ENCODE assay signal across 9 mouse cellular contexts in the genomic region with DNA sequence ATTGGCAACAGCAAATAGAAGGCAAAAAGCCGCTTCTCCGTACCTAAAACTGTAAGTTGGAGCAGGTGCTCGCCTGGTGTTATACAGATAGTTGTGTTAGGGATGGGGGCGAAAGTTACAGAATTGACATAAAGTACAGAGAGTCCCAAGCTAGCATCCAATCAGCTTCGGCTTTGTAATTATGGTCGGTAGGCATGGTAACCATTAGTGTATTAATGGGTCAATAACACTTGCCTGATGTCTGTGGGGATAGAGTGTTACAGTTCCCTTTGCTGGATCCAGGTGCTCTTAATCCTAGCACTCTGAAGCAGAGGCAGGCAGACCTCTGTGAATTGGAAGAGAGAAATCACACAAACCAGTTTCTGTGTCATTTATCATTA. TPM values are rescaled to one million over a fixed set of nuclear protein-coding genes. Genes with fewer than 3 reads are reported as not detected.
DNase-seq lines count a peak whose midpoint lies in the region; ATAC-seq and TF ChIP-seq lines count a peak whose summit lies in the region.
"Had no signal": no experiment of that assay in that cellular context is flagged by ENCODE, and none has a peak within 500 bp of the region (broad histone marks: within the 10 kb centered on the region; RNA-seq: fewer than 3 reads in every experiment).

No protein-coding gene starts in this region.

- TF ChIP-seq EP300 in heart, adult 2 months (IDR thresholded peaks at IDR 0.05; ENCODE audit: insufficient read depth, low read depth, low read length) = no peak

- no peaks in the 10 kb centered on the region for H3K79me2 ChIP-seq in heart, adult 2 months (replicated peaks; ENCODE audit: control insufficient read depth, insufficient read depth, low read length)

- no peaks in the 10 kb centered on the region for H3K27me3 ChIP-seq in heart, adult 2 months (ENCODE audit: control insufficient read depth, insufficient read depth, low read length)
- no peaks in the 10 kb centered on the region for H3K27me3 ChIP-seq in limb, embryonic 15.5 days
- H3K27me3 ChIP-seq in stomach, embryonic 16.5 days (ENCODE audit: control insufficient read depth, insufficient read depth, low read length) = no peaks in the 10 kb centered on the region

- no peak for TF ChIP-seq CTCF in heart, adult 2 months (IDR thresholded peaks at IDR 0.05)

- intact Hi-C loops in heart, adult 2 months (cut with DNase I) = no loop called here
- intact Hi-C loops in heart, postnatal 36 days (cut with DNase I) = no loop called here

- no peak for DNase-seq in heart, adult 2 months
- no peak for DNase-seq in heart, postnatal 36 days
- peak; percentile 13 for DNase-seq in thymus, postnatal 4 days
- no peak for DNase-seq in thymus, postnatal 14 days
- DNase-seq in right cerebral cortex, adult 18-20 months = no peak

- no peaks in the 10 kb centered on the region for H3K36me3 ChIP-seq in heart, adult 2 months (ENCODE audit: control insufficient read depth, insufficient read depth, low read length)
- no peaks in the 10 kb centered on the region for H3K36me3 ChIP-seq in limb, embryonic 15.5 days
- H3K36me3 ChIP-seq in stomach, embryonic 16.5 days (ENCODE audit: control insufficient read depth, insufficient read depth, low read length) = no peaks in the 10 kb centered on the region

- no peak for ATAC-seq in limb, embryonic 15.5 days (ENCODE audit: insufficient number of reproducible peaks, low FRiP score, low TSS enrichment, low read depth)
- ATAC-seq in stomach, embryonic 16.5 days (ENCODE audit: insufficient read depth, low FRiP score) = no peak
- ATAC-seq in megakaryocyte-erythroid progenitor cell, adult 5-6 weeks (replicated peaks; ENCODE audit: low FRiP score, low TSS enrichment, poor library complexity, severe bottlenecking) = no peak

- WGBS in heart, adult 2 months = 82% methylated on average over 6 of the region's 6 CpGs
- 88% methylated on average over 6 of the region's 6 CpGs for WGBS in limb, embryonic 15.5 days
- 87% methylated on average over 6 of the region's 6 CpGs for WGBS in stomach, embryonic 16.5 days

- H3K9ac ChIP-seq in heart, adult 2 months (ENCODE audit: low read depth, low read length) = no peak overlapping the region
- no peak overlapping the region for H3K9ac ChIP-seq in limb, embryonic 15.5 days
- no peak overlapping the region for H3K9ac ChIP-seq in stomach, embryonic 16.5 days (ENCODE audit: low read length)

- H3K27ac ChIP-seq in heart, adult 2 months = no peak overlapping the region; the same call in 1 of the 2 replicates
- H3K27ac ChIP-seq in limb, embryonic 15.5 days = peak overlapping the region; percentile 97; the same call in 1 of the 2 replicates
- H3K27ac ChIP-seq in stomach, embryonic 16.5 days (ENCODE audit: low read length) = no peak overlapping the region

- TF ChIP-seq POLR2A in heart, adult 2 months (IDR thresholded peaks at IDR 0.05; ENCODE audit: insufficient read depth, low read depth, low read length) = no peak

- no peaks in the 10 kb centered on the region for H3K9me3 ChIP-seq in limb, embryonic 15.5 days
- no peaks in the 10 kb centered on the region for H3K9me3 ChIP-seq in stomach, embryonic 16.5 days (replicated peaks; ENCODE audit: control insufficient read depth, low read length)

- H3K4me2 ChIP-seq in limb, embryonic 15.5 days = peak overlapping the region; percentile 53
- H3K4me2 ChIP-seq in stomach, embryonic 16.5 days (ENCODE audit: low read depth, low read length) = peak overlapping the region; percentile 68

- peak overlapping the region; percentile 92 for H3K4me3 ChIP-seq in heart, adult 2 months
- H3K4me3 ChIP-seq in limb, embryonic 15.5 days = peak overlapping the region; percentile 70
- H3K4me3 ChIP-seq in stomach, embryonic 16.5 days (replicated peaks; ENCODE audit: low read length) = peak overlapping the region; percentile 86; the same call in 1 of the 2 replicates

- peaks cover 3% of the 10 kb centered on the region; the same call in 1 of the 2 replicates for H3K4me1 ChIP-seq in heart, adult 2 months (ENCODE audit: control insufficient read depth, insufficient read depth, low read length)
- H3K4me1 ChIP-seq in limb, embryonic 15.5 days = peaks cover 17% of the 10 kb centered on the region
- H3K4me1 ChIP-seq in stomach, embryonic 16.5 days (ENCODE audit: control insufficient read depth, insufficient read depth, low read length) = 0 out of 2 replicates have a peak, but pooled peaks cover 5% of the 10 kb centered on the region

RNA-seq across cellular contexts. Expression of a gene that starts 10.8 kb away (rescaled TPM):
- total RNA-seq in heart, adult 2 months (2021) = not detected
- 0.41 TPM in 1 of 2 replicates, not detected in the other for polyA plus RNA-seq in heart, adult 2 months (2012; rRNA removed)
- not detected for total RNA-seq in heart, postnatal 36 days (2021)
- polyA plus RNA-seq in limb, embryonic 15.5 days (2015; fragmentation: Nextera tagmentation; extraction: Ambion mirVana) = 0.11 and 0.18 TPM in 2 replicates
- polyA plus RNA-seq in stomach, embryonic 16.5 days (2015; fragmentation: Nextera tagmentation; extraction: Ambion mirVana) = 0.56 and 0.81 TPM in 2 replicates
- total RNA-seq in megakaryocyte-erythroid progenitor cell, adult 5-6 weeks (2014; fragmentation: Nextera tagmentation) = 0.94 TPM in 1 of 2 replicates, not detected in the other
- total RNA-seq in megakaryocyte-erythroid progenitor cell, adult 5-6 weeks (2017) = 1.8 and 5.5 TPM in 2 replicates

RNA-seq across cellular contexts. Expression of a gene that starts 10.8 kb away (rescaled TPM):
- not detected for total RNA-seq in heart, adult 2 months (2021)
- polyA plus RNA-seq in heart, adult 2 months (2012; rRNA removed) = 0.86 TPM in 1 of 2 replicates, not detected in the other
- not detected for total RNA-seq in heart, postnatal 36 days (2021)
- polyA plus RNA-seq in limb, embryonic 15.5 days (2015; fragmentation: Nextera tagmentation; extraction: Ambion mirVana) = not detected in 2 replicates
- 0.44 TPM in 1 of 2 replicates, not detected in the other for polyA plus RNA-seq in stomach, embryonic 16.5 days (2015; fragmentation: Nextera tagmentation; extraction: Ambion mirVana)
- total RNA-seq in megakaryocyte-erythroid progenitor cell, adult 5-6 weeks (2014; fragmentation: Nextera tagmentation) = not detected in 2 replicates
- not detected in 2 replicates for total RNA-seq in megakaryocyte-erythroid progenitor cell, adult 5-6 weeks (2017)
- polyA plus RNA-seq: erythroblast, embryonic 14.5 days had no signal

RNA-seq across cellular contexts. Expression of a gene that starts 47.9 kb away (rescaled TPM):
- under 1 TPM; 0.18 TPM for total RNA-seq in heart, adult 2 months (2021)
- polyA plus RNA-seq in heart, adult 2 months (2012; rRNA removed) = 0.20 and 0.92 TPM in 2 replicates
- under 1 TPM in 1 of 2 experiments, not detected in 1; 0.16 TPM for total RNA-seq in heart, postnatal 36 days (2021)
- 0.07 TPM in 1 of 2 replicates, not detected in the other for polyA plus RNA-seq in limb, embryonic 15.5 days (2015; fragmentation: Nextera tagmentation; extraction: Ambion mirVana)
- 0.25 and 0.27 TPM in 2 replicates for polyA plus RNA-seq in stomach, embryonic 16.5 days (2015; fragmentation: Nextera tagmentation; extraction: Ambion mirVana)
- total RNA-seq in megakaryocyte-erythroid progenitor cell, adult 5-6 weeks (2014; fragmentation: Nextera tagmentation) = 0.39 and 1.2 TPM in 2 replicates
- 1.3 and 14.3 TPM in 2 replicates for total RNA-seq in megakaryocyte-erythroid progenitor cell, adult 5-6 weeks (2017)
- polyA plus RNA-seq: erythroblast, embryonic 14.5 days had no signal

RNA-seq across cellular contexts. Expression of a gene that starts 50.4 kb away (rescaled TPM):
- total RNA-seq in heart, adult 2 months (2021) = under 1 TPM in 1 of 2 experiments, not detected in 1; 0.14 TPM
- 0.12 and 0.31 TPM in 2 replicates for polyA plus RNA-seq in heart, adult 2 months (2012; rRNA removed)
- not detected for total RNA-seq in heart, postnatal 36 days (2021)
- polyA plus RNA-seq in limb, embryonic 15.5 days (2015; fragmentation: Nextera tagmentation; extraction: Ambion mirVana) = 0.37 TPM in 1 of 2 replicates, not detected in the other
- 0.17 and 0.25 TPM in 2 replicates for polyA plus RNA-seq in stomach, embryonic 16.5 days (2015; fragmentation: Nextera tagmentation; extraction: Ambion mirVana)
- total RNA-seq in megakaryocyte-erythroid progenitor cell, adult 5-6 weeks (2014; fragmentation: Nextera tagmentation) = 0.90 and 1.5 TPM in 2 replicates
- 3.4 and 4.3 TPM in 2 replicates for total RNA-seq in megakaryocyte-erythroid progenitor cell, adult 5-6 weeks (2017)
- polyA plus RNA-seq: erythroblast, embryonic 14.5 days had no signal

RNA-seq across cellular contexts. Expression of a gene that starts 54.0 kb away (rescaled TPM):
- under 1 TPM in 1 of 2 experiments, not detected in 1; 0.47 TPM for total RNA-seq in heart, adult 2 months (2021)
- polyA plus RNA-seq in heart, adult 2 months (2012; rRNA removed) = 0.35 and 0.50 TPM in 2 replicates
- under 1 TPM in 1 of 2 experiments, not detected in 1; 0.38 TPM for total RNA-seq in heart, postnatal 36 days (2021)
- polyA plus RNA-seq in limb, embryonic 15.5 days (2015; fragmentation: Nextera tagmentation; extraction: Ambion mirVana) = 0.19 and 0.58 TPM in 2 replicates
- polyA plus RNA-seq in stomach, embryonic 16.5 days (2015; fragmentation: Nextera tagmentation; extraction: Ambion mirVana) = 1.5 and 2.1 TPM in 2 replicates
- total RNA-seq in megakaryocyte-erythroid progenitor cell, adult 5-6 weeks (2014; fragmentation: Nextera tagmentation) = 3.0 and 8.4 TPM in 2 replicates
- total RNA-seq in megakaryocyte-erythroid progenitor cell, adult 5-6 weeks (2017) = 0.85 and 13.2 TPM in 2 replicates
- polyA plus RNA-seq: erythroblast, embryonic 14.5 days had no signal
